Mouse (Mus musculus) cerebellum, adult 2 months (tissue): Measurements from ENCODE around the gene Tmem108. TPM values are rescaled to one million over a fixed set of nuclear protein-coding genes. Genes with fewer than 3 reads are reported as not detected.
A peak's percentile ranks its signal among the peaks of the same experiment; 100 is the strongest.

ENCODE experiments used
- DNase-seq, 2 experiments: peaks; one replicate each; pipeline ENCODE4 v3.0.0; 2021
- H3K27ac ChIP-seq: fragments of 200-500 bp; 2 replicates; pipeline ENCODE4 v1.5.1; 2012; ENCODE audit warnings: low read length, control low read depth, inconsistent platforms; ENCODE audit not compliant: insufficient read depth
- H3K27me3 ChIP-seq: fragments of 200-500 bp; 2 replicates; pipeline ENCODE4 v1.6.1; 2012; ENCODE audit warnings: inconsistent platforms, mild to moderate bottlenecking, low read length, moderate library complexity; ENCODE audit not compliant: control insufficient read depth, insufficient read depth
- H3K4me1 ChIP-seq: fragments of 200-500 bp; 2 replicates; pipeline ENCODE4 v1.6.1; 2011; ENCODE audit warnings: low read length; ENCODE audit not compliant: control insufficient read depth, insufficient read depth
- H3K4me3 ChIP-seq: fragments of 200-500 bp; replicated peaks from 2 replicates; pipeline ENCODE3; 2011; ENCODE audit warnings: mild to moderate bottlenecking, low read depth, low read length, control low read depth; ENCODE audit not compliant: insufficient read depth
- CTCF ChIP-seq: fragments of 200-500 bp; IDR thresholded peaks from 2 replicates; pipeline ENCODE4 v1.5.1; 2011; ENCODE audit warnings: low read depth, mild to moderate bottlenecking, control low read depth, low read length, moderate library complexity, borderline replicate concordance; ENCODE audit not compliant: insufficient read depth
- POLR2A ChIP-seq: fragments of 200-500 bp; IDR thresholded peaks from 2 replicates; pipeline ENCODE4 v1.6.1; 2011; ENCODE audit warnings: low read length, control low read depth, borderline replicate concordance; ENCODE audit not compliant: insufficient read depth
- WGBS: fragments of 180-500 bp; shearing (Covaris S2); methylation state at CpG from one replicate; pipeline ENCODE4 v1.1.7; 2018; 5-methylcytosine and 5-hydroxymethylcytosine counted together
- polyA plus RNA-seq: library from polyadenylated mRNA; depleted of rRNA; stranded (reverse); fragments of >200 nt; gene quantifications from 2 replicates; pipeline ENCODE4 v1.2.3, GENCODE M21; 2012

Tmem108 gene
- polyA plus RNA-seq, 1 experiment: 32.3 TPM

GRCm38 (mm10) chr9:103623560-103624316, 137.9 kb downstream of the Tmem108 start:
- Histone ChIP-seq H3K4me3 (no peak overlapping the region), H3K27ac (peak overlapping the region; percentile 17; the same call in 1 of the 2 replicates)
- WGBS: 84% methylated on average over 19 of the region's 19 CpGs

GRCm38 (mm10) chr9:103622988-103623387, 138.6 kb downstream of the Tmem108 start:
- H3K4me3 ChIP-seq: no peak overlapping the region
- H3K4me1 ChIP-seq: peaks cover 44% of the 10 kb centered on the region
- TF ChIP-seq POLR2A (no peak), CTCF (no peak)
- H3K27me3 ChIP-seq: no peaks in the 10 kb centered on the region
- DNase-seq: peak in 1 of 2 experiments; percentile 49
- WGBS: 38% methylated on average over 5 of the region's 5 CpGs
- H3K27ac ChIP-seq: peak overlapping the region; percentile 17

More at GRCm38 (mm10) chr9:103623560-103624316, 137.9 kb downstream of the Tmem108 start:
- H3K27me3 ChIP-seq: no peaks in the 10 kb centered on the region
- DNase-seq: no peak
- peaks cover 42% of the 10 kb centered on the region for H3K4me1 ChIP-seq
- TF ChIP-seq POLR2A (no peak), CTCF (no peak)

GRCm38 (mm10) chr9:103621870-103622269, 139.8 kb downstream of the Tmem108 start:
- no peaks in the 10 kb centered on the region for H3K27me3 ChIP-seq
- H3K4me3 ChIP-seq: no peak overlapping the region
- no peak for TF ChIP-seq CTCF
- no peak for TF ChIP-seq POLR2A
- WGBS: 62% methylated on average over 2 of the region's 2 CpGs
- peaks cover 37% of the 10 kb centered on the region for H3K4me1 ChIP-seq
- H3K27ac ChIP-seq: no peak overlapping the region
- DNase-seq: no peak

GRCm38 (mm10) chr9:103620517-103621212, 141.0 kb downstream of the Tmem108 start:
- 82% methylated on average over 8 of the region's 8 CpGs for WGBS
- no peak overlapping the region for H3K4me3 ChIP-seq
- no peaks in the 10 kb centered on the region for H3K27me3 ChIP-seq
- no peak overlapping the region for H3K27ac ChIP-seq
- H3K4me1 ChIP-seq: peaks cover 28% of the 10 kb centered on the region
- DNase-seq: no peak
- TF ChIP-seq POLR2A (no peak), CTCF (no peak)

GRCm38 (mm10) chr9:103614260-103614659, 147.4 kb downstream of the Tmem108 start:
- no peak for DNase-seq
- peaks cover 13% of the 10 kb centered on the region for H3K4me1 ChIP-seq
- H3K27me3 ChIP-seq: no peaks in the 10 kb centered on the region
- no peak overlapping the region for H3K4me3 ChIP-seq
- 90% methylated on average over 4 of the region's 4 CpGs for WGBS
- no peak overlapping the region for H3K27ac ChIP-seq
- TF ChIP-seq POLR2A: no peak
- TF ChIP-seq CTCF: no peak

GRCm38 (mm10) chr9:103608161-103609058, 153.2 kb downstream of the Tmem108 start:
- 64% methylated on average over 13 of the region's 13 CpGs for WGBS
- TF ChIP-seq CTCF (no peak), POLR2A (no peak)

GRCm38 (mm10) chr9:103606056-103606455, 155.6 kb downstream of the Tmem108 start:
- 57% methylated on average over 1 of the region's 1 CpGs for WGBS

More at GRCm38 (mm10) chr9:103608161-103609058, 153.2 kb downstream of the Tmem108 start:
- H3K4me1 ChIP-seq: peaks cover 6% of the 10 kb centered on the region
- H3K27me3 ChIP-seq: no peaks in the 10 kb centered on the region
- H3K27ac ChIP-seq: no peak overlapping the region
- H3K4me3 ChIP-seq: no peak overlapping the region
- no peak for DNase-seq

More at GRCm38 (mm10) chr9:103606056-103606455, 155.6 kb downstream of the Tmem108 start:
- Histone ChIP-seq H3K27ac (no peak overlapping the region), H3K27me3 (no peaks in the 10 kb centered on the region), H3K4me1 (no peaks in the 10 kb centered on the region), H3K4me3 (no peak overlapping the region)
- DNase-seq: no peak
- TF ChIP-seq CTCF: no peak
- no peak for TF ChIP-seq POLR2A
